Mouse (Mus musculus) liver, embryonic 14.5 days (tissue): Measurements from ENCODE around the gene Ddx4.

Experiments used
- CTCF ChIP-seq: IDR thresholded peaks from 2 replicates; pipeline ENCODE4 v1.5.1; 2016; ENCODE audit warnings: antibody characterized with exemption, low read depth, control low read depth
- EP300 ChIP-seq: IDR thresholded peaks from 2 replicates; pipeline ENCODE4 v1.6.1; 2016; ENCODE audit warnings: antibody characterized with exemption, low read depth

DNA sequence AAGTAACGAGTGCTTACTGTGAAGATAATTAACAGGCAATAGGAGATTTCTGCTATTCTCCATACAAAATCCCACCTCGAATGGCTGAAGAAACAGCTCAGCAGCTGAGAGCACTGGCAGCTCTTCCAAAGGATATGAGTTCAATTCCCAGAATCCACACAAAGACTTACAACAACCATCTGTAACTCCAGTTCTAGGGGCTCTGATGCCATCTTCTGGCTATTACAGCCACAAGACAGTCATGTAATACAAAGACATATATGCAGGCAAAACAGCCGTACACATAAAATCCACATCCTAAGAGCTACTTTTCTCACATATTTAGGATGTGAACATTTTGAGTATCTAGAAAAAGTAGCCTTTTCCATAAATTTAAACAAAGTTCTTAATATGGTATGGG is 30.7 kb downstream of the Ddx4 start:
- TF ChIP-seq CTCF, result no peak
- TF ChIP-seq EP300, result no peak
